Mouse (Mus musculus) heart, adult 2 months (tissue): ENCODE results near the gene Gatad2b. TPM values are rescaled to one million over a fixed set of nuclear protein-coding genes. Genes with fewer than 3 reads are reported as not detected.

Source experiments
- DNase-seq, 2 experiments: peaks; one replicate each; pipeline ENCODE4 v3.0.0; 2021
- H3K27ac ChIP-seq: fragments of 200-600 bp; 2 replicates; pipeline ENCODE4 v1.8.1; 2022
- H3K27me3 ChIP-seq: fragments of 200-500 bp; 2 replicates; pipeline ENCODE4 v1.6.1; 2012; ENCODE audit warnings: mild to moderate bottlenecking, low read length, inconsistent platforms, mixed read lengths; ENCODE audit not compliant: control insufficient read depth, insufficient read depth
- H3K36me3 ChIP-seq: fragments of 200-500 bp; 2 replicates; pipeline ENCODE4 v1.6.1; 2012; ENCODE audit warnings: low read length, inconsistent platforms; ENCODE audit not compliant: control insufficient read depth, insufficient read depth
- H3K4me1 ChIP-seq: fragments of 200-500 bp; 2 replicates; pipeline ENCODE4 v1.6.1; 2011; ENCODE audit warnings: low read length; ENCODE audit not compliant: control insufficient read depth, insufficient read depth
- H3K4me3 ChIP-seq: fragments of 200-600 bp; 2 replicates; pipeline ENCODE4 v1.8.1; 2022
- H3K79me2 ChIP-seq: fragments of 200-500 bp; replicated peaks from 2 replicates; pipeline ENCODE4 v1.6.1; 2012; ENCODE audit warnings: mild to moderate bottlenecking, inconsistent platforms, low read length, moderate library complexity, mixed read lengths; ENCODE audit not compliant: control insufficient read depth, insufficient read depth
- H3K9ac ChIP-seq: fragments of 200-500 bp; 2 replicates; pipeline ENCODE4 v1.6.1; 2012; ENCODE audit warnings: low read depth, mild to moderate bottlenecking, control low read depth, inconsistent platforms, low read length, mixed read lengths
- CTCF ChIP-seq: fragments of 200-600 bp; IDR thresholded peaks from 2 replicates; pipeline ENCODE4 v1.8.1; 2022; ENCODE audit warnings: antibody characterized with exemption, mild to moderate bottlenecking, moderate library complexity
- EP300 ChIP-seq: fragments of 200-500 bp; IDR thresholded peaks from 2 replicates; pipeline ENCODE4 v1.6.1; 2011; ENCODE audit warnings: low read depth, low read length, control low read depth; ENCODE audit not compliant: insufficient read depth
- POLR2A ChIP-seq: fragments of 200-500 bp; IDR thresholded peaks from 2 replicates; pipeline ENCODE4 v1.6.1; 2011; ENCODE audit warnings: mild to moderate bottlenecking, low read depth, low read length, control low read depth; ENCODE audit not compliant: insufficient read depth
- whole genome bisulfite sequencing: fragments of 180-500 bp; shearing (Covaris S2); methylation state at CpG from one replicate; pipeline ENCODE4 v1.1.7; 2018; 5-methylcytosine and 5-hydroxymethylcytosine counted together
- intact Hi-C: fragments of 180-260 bp; cut with DNase I; formaldehyde crosslinking; loops from one replicate; pipeline ENCODE4 v1.15.1; 2025
- polyA plus RNA-seq: library from polyadenylated mRNA; depleted of rRNA; stranded (reverse); fragments of >200 nt; gene quantifications from 2 replicates; pipeline ENCODE4 v1.2.3, GENCODE M21; 2012
- total RNA-seq, 2 experiments: library from RNA; stranded (reverse); gene quantifications; 2 replicates each; pipeline ENCODE4 v1.2.3; 2021

Gatad2b gene
- total and polyA plus RNA-seq, 3 experiments, result 17.7 to 45.3 (median 40.0) TPM

- no peaks in the 10 kb centered on the region for H3K27me3 ChIP-seq
- H3K36me3 ChIP-seq, result peaks cover 6% of the 10 kb centered on the region
- intact Hi-C loops, result no loop called here
- 79% methylated on average over 4 of the region's 4 CpGs for WGBS
- H3K9ac ChIP-seq, result no peak overlapping the region
- no peak for DNase-seq
- H3K79me2 ChIP-seq, result no peaks in the 10 kb centered on the region
- no peak overlapping the region for H3K4me3 ChIP-seq
- no peaks in the 10 kb centered on the region for H3K4me1 ChIP-seq
- no peak overlapping the region for H3K27ac ChIP-seq
- no peak for TF ChIP-seq CTCF
- TF ChIP-seq POLR2A, result no peak
Measured at GRCm38 (mm10) chr3:90361476-90361875, 68.5 kb downstream of the Gatad2b start.

DNA sequence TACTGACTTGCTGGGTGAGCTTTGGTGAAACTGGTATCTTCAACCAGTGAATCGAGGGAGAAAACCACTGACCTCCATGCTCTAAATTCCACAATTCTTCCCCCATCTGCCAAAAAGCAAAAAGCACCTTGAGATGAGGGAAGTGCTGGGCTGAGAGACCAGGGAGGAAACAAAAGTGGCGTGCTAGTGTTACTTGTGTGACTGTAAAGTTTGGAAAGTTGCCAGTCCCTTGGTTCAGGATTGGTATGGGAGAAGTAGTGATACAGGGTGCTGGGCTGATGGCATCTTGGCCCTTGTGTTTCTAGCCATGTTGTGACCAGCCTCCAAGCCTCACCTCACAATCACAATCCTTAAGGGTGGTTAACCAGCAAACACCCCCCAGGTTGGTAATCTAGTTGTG is 69.4 kb downstream of the Gatad2b start:
- no peak overlapping the region for H3K27ac ChIP-seq
- H3K4me1 ChIP-seq, result no peaks in the 10 kb centered on the region
- TF ChIP-seq POLR2A, result no peak
- TF ChIP-seq EP300, result no peak
- TF ChIP-seq CTCF, result no peak
- H3K79me2 ChIP-seq, result no peaks in the 10 kb centered on the region
- intact Hi-C loops, result no loop called here
- DNase-seq, result no peak
- peaks cover 6% of the 10 kb centered on the region for H3K36me3 ChIP-seq
- H3K9ac ChIP-seq, result no peak overlapping the region
- H3K4me3 ChIP-seq, result no peak overlapping the region
- H3K27me3 ChIP-seq, result no peaks in the 10 kb centered on the region
- WGBS, result 81% methylated on average over 2 of the region's 2 CpGs

- no peaks in the 10 kb centered on the region for H3K27me3 ChIP-seq
- no peak overlapping the region for H3K27ac ChIP-seq
- WGBS, result 75% methylated on average over 5 of the region's 5 CpGs
- H3K79me2 ChIP-seq, result no peaks in the 10 kb centered on the region
- H3K4me1 ChIP-seq, result no peaks in the 10 kb centered on the region
- H3K9ac ChIP-seq, result no peak overlapping the region
- TF ChIP-seq CTCF, result no peak
- no peak for TF ChIP-seq EP300
- no peak for TF ChIP-seq POLR2A
- H3K4me3 ChIP-seq, result no peak overlapping the region
- intact Hi-C loops, result no loop called here
- DNase-seq, result no peak
- no peaks in the 10 kb centered on the region for H3K36me3 ChIP-seq
Measured at GRCm38 (mm10) chr3:90367001-90367632, 74.1 kb downstream of the Gatad2b start.

DNA sequence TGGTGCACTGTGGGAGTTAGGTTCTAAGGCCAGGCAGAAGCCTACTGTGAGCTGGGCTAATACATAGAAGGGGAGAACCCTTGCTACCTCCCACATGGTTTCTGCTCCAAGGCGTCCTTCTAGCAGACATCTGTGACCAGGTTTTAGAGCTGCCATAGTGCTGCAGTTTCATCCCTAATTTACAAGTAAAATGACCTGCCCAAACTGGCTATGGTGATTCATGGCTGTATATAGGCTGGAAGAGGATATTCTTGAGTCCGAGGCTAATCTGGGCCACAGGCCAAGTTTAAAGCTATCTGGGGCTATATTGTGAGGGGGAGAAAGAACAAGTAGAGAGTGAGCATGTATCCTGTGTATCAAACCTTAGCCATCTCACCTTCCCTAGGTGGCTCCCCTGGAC is 76.1 kb downstream of the Gatad2b start:
- no peak overlapping the region for H3K9ac ChIP-seq
- H3K36me3 ChIP-seq, result no peaks in the 10 kb centered on the region
- 26% methylated on average over 2 of the region's 2 CpGs for WGBS
- TF ChIP-seq POLR2A, result no peak
- no peak for TF ChIP-seq EP300
- TF ChIP-seq CTCF, result no peak
- H3K4me3 ChIP-seq, result no peak overlapping the region
- no peaks in the 10 kb centered on the region for H3K4me1 ChIP-seq
- no peak overlapping the region for H3K27ac ChIP-seq
- H3K27me3 ChIP-seq, result no peaks in the 10 kb centered on the region
- DNase-seq, result no peak
- H3K79me2 ChIP-seq, result no peaks in the 10 kb centered on the region
- intact Hi-C loops, result no loop called here

DNA sequence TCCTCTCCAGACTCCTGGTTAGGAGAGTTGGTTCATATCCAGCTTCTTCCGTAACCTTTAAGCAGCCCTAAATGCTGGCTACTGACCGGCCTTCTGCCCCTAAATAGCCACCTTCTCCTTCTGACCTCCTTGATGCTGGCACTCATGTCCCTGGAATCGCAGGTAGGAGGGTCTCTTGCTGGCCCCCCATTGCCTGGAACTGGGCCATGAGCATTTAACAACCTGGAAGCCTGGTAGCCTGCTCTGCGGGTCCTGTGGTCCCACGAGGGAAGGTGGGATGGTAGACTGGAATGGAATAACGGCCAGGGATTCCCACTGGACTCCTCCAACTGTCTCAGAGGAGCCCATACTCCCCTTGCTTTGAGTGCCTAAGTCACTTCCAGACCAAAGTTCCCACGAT is 78.9 kb downstream of the Gatad2b start:
- Histone ChIP-seq H3K79me2 (no peaks in the 10 kb centered on the region), H3K9ac (no peak overlapping the region), H3K27me3 (no peaks in the 10 kb centered on the region), H3K36me3 (no peaks in the 10 kb centered on the region), H3K27ac (no peak overlapping the region), H3K4me3 (no peak overlapping the region), H3K4me1 (no peaks in the 10 kb centered on the region)
- intact Hi-C loops, result loop anchor here (2.0 kb wide), 1 partner anchor 79 kb away; the partner anchor contains the start of gene Gatad2b
- 69% methylated on average over 7 of the region's 7 CpGs for WGBS
- no peak for DNase-seq
- TF ChIP-seq CTCF (no peak), EP300 (no peak), POLR2A (no peak)

DNA sequence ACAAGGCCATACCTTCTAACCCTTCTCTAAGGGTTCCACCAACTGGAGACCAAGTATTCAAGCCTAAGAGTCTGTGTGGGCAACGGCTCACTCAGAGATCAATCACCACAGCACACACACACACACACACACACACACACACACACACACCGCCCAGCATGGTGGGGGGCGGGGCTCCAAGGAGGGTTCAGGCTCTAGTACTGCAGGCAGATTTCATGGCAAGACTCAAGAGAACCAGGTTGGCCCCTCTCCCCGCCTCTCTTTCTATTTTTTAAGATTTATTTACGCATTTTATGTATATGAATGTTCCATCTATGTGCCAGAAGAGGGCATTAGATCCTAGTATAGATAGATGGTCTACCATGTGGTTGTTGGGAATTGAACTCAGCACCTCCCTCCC is 79.8 kb downstream of the Gatad2b start:
- Histone ChIP-seq H3K79me2 (no peaks in the 10 kb centered on the region), H3K36me3 (no peaks in the 10 kb centered on the region), H3K4me1 (no peaks in the 10 kb centered on the region), H3K4me3 (no peak overlapping the region), H3K27me3 (no peaks in the 10 kb centered on the region), H3K9ac (no peak overlapping the region), H3K27ac (no peak overlapping the region)
- no peak for DNase-seq
- intact Hi-C loops, result loop anchor here (1.0 to 2.0 kb wide), 3 partner anchors 80 to 153 kb away; partner anchors contain the start of genes Dennd4b and Gatad2b
- WGBS, result 47% methylated on average over 5 of the region's 5 CpGs
- TF ChIP-seq POLR2A (no peak), EP300 (no peak), CTCF (no peak)
